Mouse (Mus musculus): ENCODE measurements at regions not wholly inside any gene's neighbourhood (a gene's known extent, or its start where the extent isn't known, plus 50 kb on each side); places are given as distances from the start of the nearest gene placed in this dataset.

GRCm38 (mm10) chr4:127419062-127419785, 61.2 kb upstream of the Gjb5 start:
- peak; percentile 68 for DNase-seq (ENCODE audit: extremely low spot score)

- DNase-seq (ENCODE audit: extremely low spot score): no peak
These were observed 58.9 kb upstream of the Gjb5 start for GRCm38 (mm10) chr4:127416906-127417305.

GRCm38 (mm10) chr4:127413997-127414964, 56.3 kb upstream of the Gjb5 start:
- DNase-seq (ENCODE audit: extremely low spot score): peak; percentile 17

Data from embryo, embryonic 9.5 days (tissue).